In the genomic region with DNA sequence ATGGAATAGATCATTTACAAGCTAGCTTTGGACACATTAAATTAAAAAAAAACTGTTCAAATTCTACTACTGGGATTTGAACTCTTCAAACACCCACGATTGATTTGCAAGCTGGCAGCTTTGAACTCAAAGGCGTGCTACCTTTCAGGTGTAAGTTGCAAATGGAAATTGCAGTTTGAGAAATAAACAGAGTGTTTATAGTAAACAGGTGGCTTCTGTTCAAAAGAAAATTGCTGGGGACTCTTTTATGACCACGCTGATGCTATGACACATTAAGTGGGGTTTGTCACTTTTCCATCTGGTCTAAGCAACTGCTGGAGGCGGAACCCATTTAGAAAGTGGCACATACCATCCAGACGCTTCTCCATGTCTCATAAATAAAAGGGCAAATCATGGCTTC, we compare ENCODE assay signal across 12 mouse cellular contexts.
"Had no signal": no experiment of that assay in that cellular context is flagged by ENCODE, and none has a peak within 500 bp of the region (broad histone marks: within the 10 kb centered on the region; RNA-seq: fewer than 3 reads in every experiment).

No protein-coding gene starts in this region.

- H3K4me3 ChIP-seq: limb, embryonic 13.5 days; midbrain, embryonic 12.5 days; neural tube, embryonic 13.5 days had no signal

- H3K9ac ChIP-seq: limb, embryonic 13.5 days; liver, embryonic 14.5 days; midbrain, embryonic 12.5 days; neural tube, embryonic 13.5 days had no signal

- ATAC-seq: midbrain, embryonic 16.5 days had no signal

- H3K27me3 ChIP-seq: limb, embryonic 13.5 days; midbrain, embryonic 12.5 days; neural tube, embryonic 13.5 days had no signal

- H3K4me1 ChIP-seq: midbrain, embryonic 12.5 days; neural tube, embryonic 13.5 days had no signal

- H3K36me3 ChIP-seq: limb, embryonic 13.5 days; midbrain, embryonic 12.5 days; neural tube, embryonic 13.5 days had no signal

- H3K4me2 ChIP-seq: limb, embryonic 13.5 days; midbrain, embryonic 12.5 days; neural tube, embryonic 13.5 days had no signal

- H3K9me3 ChIP-seq: limb, embryonic 13.5 days; midbrain, embryonic 12.5 days; neural tube, embryonic 13.5 days had no signal

- DNase-seq: kidney, postnatal 10 days; kidney, postnatal 4 days; lung, adult 18-20 months; right cerebral cortex, adult 18-20 months; right cerebral cortex, postnatal 25 days; thymus, postnatal 4 days had no signal

- H3K27ac ChIP-seq: limb, embryonic 13.5 days; liver, embryonic 14.5 days; midbrain, embryonic 12.5 days; neural tube, embryonic 13.5 days; stomach, postnatal 0 days had no signal
